Mouse (Mus musculus) small intestine, adult 2 months (tissue): Measurements from ENCODE around the gene Nrm. TPM values are rescaled to one million over a fixed set of nuclear protein-coding genes. Genes with fewer than 3 reads are reported as not detected.

Source experiments
- H3K27ac ChIP-seq: fragments of 200-500 bp; 2 replicates; pipeline ENCODE4 v1.5.1; 2012; ENCODE audit warnings: low read depth, low read length, control low read depth, inconsistent platforms; ENCODE audit not compliant: insufficient read depth
- H3K27me3 ChIP-seq: fragments of 200-500 bp; 2 replicates; pipeline ENCODE4 v1.6.1; 2012; ENCODE audit warnings: mild to moderate bottlenecking, moderate library complexity, low read length, inconsistent platforms; ENCODE audit not compliant: control insufficient read depth, insufficient read depth
- H3K36me3 ChIP-seq: fragments of 200-500 bp; 2 replicates; pipeline ENCODE4 v1.6.1; 2012; ENCODE audit warnings: mild to moderate bottlenecking, low read length, control low read depth, inconsistent platforms; ENCODE audit not compliant: control insufficient read depth, insufficient read depth
- H3K4me1 ChIP-seq: fragments of 200-500 bp; 2 replicates; pipeline ENCODE4 v1.6.1; 2012; ENCODE audit warnings: low read length, inconsistent platforms, mixed read lengths; ENCODE audit not compliant: control insufficient read depth, insufficient read depth, insufficient read length
- H3K4me3 ChIP-seq: fragments of 200-500 bp; 2 replicates; pipeline ENCODE4 v1.5.1; 2012; ENCODE audit warnings: low read depth, mild to moderate bottlenecking, control low read depth, inconsistent platforms, low read length, moderate library complexity
- CTCF ChIP-seq: fragments of 200-500 bp; IDR thresholded peaks from 2 replicates; pipeline ENCODE4 v1.5.1; 2012; ENCODE audit warnings: low read depth, mild to moderate bottlenecking, control low read depth, inconsistent platforms, low read length, moderate library complexity, mixed read lengths; ENCODE audit not compliant: insufficient replicate concordance, insufficient read length; ENCODE audit errors: extremely low read depth
- POLR2A ChIP-seq: fragments of 200-500 bp; IDR thresholded peaks from 2 replicates; pipeline ENCODE4 v1.6.1; 2012; ENCODE audit warnings: low read depth, mild to moderate bottlenecking, control low read depth, inconsistent platforms, low read length, moderate library complexity
- WGBS: fragments of 180-500 bp; shearing (Covaris S2); methylation state at CpG from one replicate; pipeline ENCODE4 v1.1.7; 2018; 5-methylcytosine and 5-hydroxymethylcytosine counted together
- polyA plus RNA-seq: library from polyadenylated mRNA; depleted of rRNA; stranded (reverse); fragments of >200 nt; gene quantifications from 2 replicates; pipeline ENCODE4 v1.2.3, GENCODE M21; 2012

Gene Nrm
- polyA plus RNA-seq, 1 experiment = 15.9 TPM

GRCm38 (mm10) chr17:35840561-35840960 is 20.6 kb upstream of the Nrm start:
- H3K27me3 ChIP-seq = no peaks in the 10 kb centered on the region
- no peak overlapping the region for H3K27ac ChIP-seq
- WGBS = 43% methylated on average over 14 of the region's 14 CpGs
- H3K4me3 ChIP-seq = peak overlapping the region; percentile 63
- peaks cover 6% of the 10 kb centered on the region for H3K36me3 ChIP-seq
- TF ChIP-seq CTCF (no peak), POLR2A (no peak)
- H3K4me1 ChIP-seq = peaks cover 6% of the 10 kb centered on the region; the same call in 1 of the 2 replicates

GRCm38 (mm10) chr17:35841076-35841950 is 19.8 kb upstream of the Nrm start, which contains the start of gene Mdc1:
Gene Mdc1 (plus strand): TSS chr17:35841515.
- Histone ChIP-seq H3K36me3 (peaks cover 2% of the 10 kb centered on the region; the same call in 1 of the 2 replicates), H3K27me3 (no peaks in the 10 kb centered on the region)
- under 1% methylated on average over 59 of the region's 59 CpGs for WGBS

GRCm38 (mm10) chr17:35842006-35842405 is 19.1 kb upstream of the Nrm start:
- peak overlapping the region; percentile 73 for H3K4me3 ChIP-seq
- H3K36me3 ChIP-seq = peaks cover 4% of the 10 kb centered on the region
- H3K27ac ChIP-seq = peak overlapping the region; percentile 48
- H3K27me3 ChIP-seq = no peaks in the 10 kb centered on the region
- 6% methylated on average over 11 of the region's 11 CpGs for WGBS
- TF ChIP-seq POLR2A = no peak
- TF ChIP-seq CTCF = no peak
- no peaks in the 10 kb centered on the region for H3K4me1 ChIP-seq

More at GRCm38 (mm10) chr17:35841076-35841950, 19.8 kb upstream of the Nrm start, which contains the start of gene Mdc1:
- H3K4me1 ChIP-seq = peaks cover 6% of the 10 kb centered on the region; the same call in 1 of the 2 replicates
- peak within 1 kb of the TSS; percentile 73 for H3K4me3 ChIP-seq
- H3K27ac ChIP-seq = peak within 1 kb of the TSS; percentile 52
- no peak for TF ChIP-seq CTCF
- TF ChIP-seq POLR2A = peak; percentile 79

- WGBS = 94% methylated on average over 3 of the region's 3 CpGs
- H3K27me3 ChIP-seq = no peaks in the 10 kb centered on the region
- TF ChIP-seq CTCF (no peak), POLR2A (no peak)
- no peaks in the 10 kb centered on the region for H3K4me1 ChIP-seq
- no peak overlapping the region for H3K27ac ChIP-seq
- H3K36me3 ChIP-seq = peaks cover 11% of the 10 kb centered on the region
- no peak overlapping the region for H3K4me3 ChIP-seq
These were observed 17.6 kb upstream of the Nrm start for GRCm38 (mm10) chr17:35843514-35843913.

GRCm38 (mm10) chr17:35848112-35848511 is 13.0 kb upstream of the Nrm start:
- no peaks in the 10 kb centered on the region for H3K27me3 ChIP-seq
- H3K4me1 ChIP-seq = no peaks in the 10 kb centered on the region
- no peak overlapping the region for H3K27ac ChIP-seq
- no peak for TF ChIP-seq POLR2A
- 0 out of 2 replicates have a peak, but pooled peaks have one; percentile 28 for TF ChIP-seq CTCF
- no peak overlapping the region for H3K4me3 ChIP-seq
- peaks cover 33% of the 10 kb centered on the region for H3K36me3 ChIP-seq
- WGBS = 64% methylated on average over 1 of the region's 1 CpGs

GRCm38 (mm10) chr17:35850974-35851373 is 10.1 kb upstream of the Nrm start:
- Histone ChIP-seq H3K27me3 (no peaks in the 10 kb centered on the region), H3K4me3 (no peak overlapping the region), H3K27ac (no peak overlapping the region), H3K4me1 (no peaks in the 10 kb centered on the region), H3K36me3 (peaks cover 33% of the 10 kb centered on the region)
- TF ChIP-seq POLR2A (no peak), CTCF (no peak)
- WGBS = 93% methylated on average over 3 of the region's 3 CpGs

- Histone ChIP-seq H3K4me1 (peaks cover 2% of the 10 kb centered on the region; the same call in 1 of the 2 replicates), H3K27me3 (no peaks in the 10 kb centered on the region), H3K36me3 (peaks cover 2% of the 10 kb centered on the region; the same call in 1 of the 2 replicates), H3K27ac (no peak overlapping the region), H3K4me3 (no peak overlapping the region)
- TF ChIP-seq POLR2A = no peak
- no peak for TF ChIP-seq CTCF
- WGBS = 90% methylated on average over 1 of the region's 1 CpGs
These were observed 1.7 kb upstream of the Nrm start for GRCm38 (mm10) chr17:35859371-35859770.
